ENCODE assay signal across 8 mouse cellular contexts in the genomic region with DNA sequence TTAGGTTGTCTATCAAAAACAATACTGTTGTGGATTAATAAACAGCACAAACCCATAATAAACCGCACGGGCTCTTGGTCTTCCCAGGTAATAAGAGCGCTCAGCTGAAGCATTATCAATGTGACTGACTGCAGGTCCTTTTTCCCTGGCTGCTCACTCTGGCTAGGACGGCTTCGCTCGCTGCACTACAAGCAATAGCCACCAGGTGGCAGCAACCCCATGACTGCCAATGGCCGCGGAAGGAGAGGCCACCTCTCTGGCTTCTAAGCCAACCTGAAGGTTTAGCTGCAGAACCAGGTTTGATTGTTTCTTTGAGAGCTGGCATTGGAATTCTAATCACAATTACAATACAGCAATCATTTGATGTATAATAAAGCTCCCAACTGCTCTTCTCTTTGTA. TPM values are rescaled to one million over a fixed set of nuclear protein-coding genes. Genes with fewer than 3 reads are reported as not detected.
DNase-seq lines count a peak whose midpoint lies in the region; ATAC-seq lines count a peak whose summit lies in the region.

No protein-coding gene starts in this region.

- H3K27ac ChIP-seq in kidney, embryonic 16.5 days (ENCODE audit: low read length) = no peak overlapping the region
- no peak overlapping the region for H3K27ac ChIP-seq in liver, embryonic 13.5 days
- no peak overlapping the region for H3K27ac ChIP-seq in neural tube, embryonic 11.5 days (ENCODE audit: low read depth, low read length)

- peaks cover 6% of the 10 kb centered on the region; the same call in 1 of the 2 replicates for H3K9me3 ChIP-seq in kidney, embryonic 16.5 days (ENCODE audit: low read length)
- H3K9me3 ChIP-seq in liver, embryonic 13.5 days (replicated peaks) = no peaks in the 10 kb centered on the region
- no peaks in the 10 kb centered on the region for H3K9me3 ChIP-seq in neural tube, embryonic 11.5 days (ENCODE audit: control insufficient read depth, low read length)

- H3K4me3 ChIP-seq in kidney, embryonic 16.5 days (ENCODE audit: low read length) = no peak overlapping the region
- H3K4me3 ChIP-seq in liver, embryonic 13.5 days (replicated peaks) = no peak overlapping the region
- no peak overlapping the region for H3K4me3 ChIP-seq in neural tube, embryonic 11.5 days (ENCODE audit: low read depth, low read length)

- H3K4me2 ChIP-seq in kidney, embryonic 16.5 days (replicated peaks; ENCODE audit: low read depth, low read length) = no peak overlapping the region
- H3K4me2 ChIP-seq in liver, embryonic 13.5 days = no peak overlapping the region
- H3K4me2 ChIP-seq in neural tube, embryonic 11.5 days (ENCODE audit: low read depth) = no peak overlapping the region

- ATAC-seq in granulocyte monocyte progenitor cell, adult 5-6 weeks (replicated peaks; ENCODE audit: poor library complexity, severe bottlenecking) = peak; percentile 84
- ATAC-seq in kidney, embryonic 16.5 days (ENCODE audit: low FRiP score, low TSS enrichment) = peak; percentile 79; the same call in 1 of the 2 replicates
- peak; percentile 64 for ATAC-seq in liver, embryonic 13.5 days (ENCODE audit: low read depth)
- no peak for ATAC-seq in neural tube, embryonic 11.5 days (ENCODE audit: insufficient read depth, low FRiP score, low TSS enrichment)

- 5% methylated on average over 8 of the region's 8 CpGs for WGBS in kidney, embryonic 16.5 days
- WGBS in liver, embryonic 13.5 days (ENCODE audit: insufficient replicate concordance) = 3% methylated on average over 8 of the region's 8 CpGs
- 11% methylated on average over 8 of the region's 8 CpGs for WGBS in neural tube, embryonic 11.5 days

- no peaks in the 10 kb centered on the region for H3K27me3 ChIP-seq in kidney, embryonic 16.5 days (ENCODE audit: insufficient read depth, low read length)
- no peaks in the 10 kb centered on the region for H3K27me3 ChIP-seq in liver, embryonic 13.5 days
- no peaks in the 10 kb centered on the region for H3K27me3 ChIP-seq in neural tube, embryonic 11.5 days (ENCODE audit: control insufficient read depth, insufficient read depth, low read length)

- no peaks in the 10 kb centered on the region for H3K36me3 ChIP-seq in kidney, embryonic 16.5 days (ENCODE audit: insufficient read depth, low read length)
- no peaks in the 10 kb centered on the region for H3K36me3 ChIP-seq in liver, embryonic 13.5 days
- H3K36me3 ChIP-seq in neural tube, embryonic 11.5 days (ENCODE audit: control insufficient read depth, insufficient read depth, low read length) = no peaks in the 10 kb centered on the region

- peak; percentile 81 to 82 for DNase-seq in B cell, adult 2 months
- peak; percentile 78 for DNase-seq in adrenal gland, adult 2 months
- DNase-seq in embryo, embryonic 10.5 days (ENCODE audit: low spot score) = peak; percentile 87
- DNase-seq in liver, embryonic 13.5 days = peak; percentile 69
- DNase-seq in neural tube, embryonic 11.5 days (ENCODE audit: low spot score) = peak; percentile 86
- peak; percentile 19 for DNase-seq in telencephalon, adult 2 months (ENCODE audit: low read depth, low spot score)

- no peak overlapping the region for H3K9ac ChIP-seq in kidney, embryonic 16.5 days (replicated peaks; ENCODE audit: low read length)
- no peak overlapping the region for H3K9ac ChIP-seq in liver, embryonic 13.5 days
- no peak overlapping the region for H3K9ac ChIP-seq in neural tube, embryonic 11.5 days (ENCODE audit: low read length)

- H3K4me1 ChIP-seq in kidney, embryonic 16.5 days (ENCODE audit: insufficient read depth, low read length) = no peaks in the 10 kb centered on the region; the same call in 1 of the 2 replicates
- peaks cover 6% of the 10 kb centered on the region for H3K4me1 ChIP-seq in liver, embryonic 13.5 days (replicated peaks)
- H3K4me1 ChIP-seq in neural tube, embryonic 11.5 days (ENCODE audit: control insufficient read depth, insufficient read depth, low read length) = no peaks in the 10 kb centered on the region

RNA-seq across cellular contexts. Expression of a gene that starts 37.8 kb away (rescaled TPM):
- 1 to 10 TPM; 1.0 to 1.2 TPM for total RNA-seq in adrenal gland, adult 2 months (2021)
- 0.21 and 0.22 TPM in 2 replicates for polyA plus RNA-seq in adrenal gland, adult 2 months (2012; rRNA removed)
- not detected in 2 replicates for total RNA-seq in granulocyte monocyte progenitor cell, adult 5-6 weeks (2014; fragmentation: Nextera tagmentation)
- not detected in 2 replicates for total RNA-seq in granulocyte monocyte progenitor cell, adult 5-6 weeks (2017)
- polyA plus RNA-seq in kidney, embryonic 16.5 days (2015; fragmentation: Nextera tagmentation; extraction: Ambion mirVana) = 1.3 and 1.5 TPM in 2 replicates
- 0.60 and 0.85 TPM in 2 replicates for polyA plus RNA-seq in liver, embryonic 13.5 days (2015; fragmentation: Nextera tagmentation; extraction: Ambion mirVana)
- 0.27 and 0.46 TPM in 2 replicates for polyA plus RNA-seq in neural tube, embryonic 11.5 days (2014; fragmentation: Nextera tagmentation; extraction: Ambion mirVana)

RNA-seq across cellular contexts. Expression of a gene that starts 56.0 kb away (rescaled TPM):
- 100 to 1,000 TPM in 1 of 2 experiments, 10 to 100 TPM in 1; 93.0 to 102 TPM for total RNA-seq in adrenal gland, adult 2 months (2021)
- polyA plus RNA-seq in adrenal gland, adult 2 months (2012; rRNA removed) = 3.1 and 4.8 TPM in 2 replicates
- 52.7 and 69.3 TPM in 2 replicates for total RNA-seq in granulocyte monocyte progenitor cell, adult 5-6 weeks (2014; fragmentation: Nextera tagmentation)
- 75.0 and 78.3 TPM in 2 replicates for total RNA-seq in granulocyte monocyte progenitor cell, adult 5-6 weeks (2017)
- 76.1 and 85.8 TPM in 2 replicates for polyA plus RNA-seq in kidney, embryonic 16.5 days (2015; fragmentation: Nextera tagmentation; extraction: Ambion mirVana)
- polyA plus RNA-seq in liver, embryonic 13.5 days (2015; fragmentation: Nextera tagmentation; extraction: Ambion mirVana) = 30.9 and 42.0 TPM in 2 replicates
- 187 and 205 TPM in 2 replicates for polyA plus RNA-seq in neural tube, embryonic 11.5 days (2014; fragmentation: Nextera tagmentation; extraction: Ambion mirVana)

Comparison
In these comparisons a context has a peak if more than half of its experiments do, and no peak if none do; other contexts are left out.
1. DNase-seq: peak in every context shown above with its lines; median percentile 87 in embryo, embryonic 10.5 days; 86 in neural tube, embryonic 11.5 days; 82 in B cell, adult 2 months; 78 in adrenal gland, adult 2 months; 69 in liver, embryonic 13.5 days; 19 in telencephalon, adult 2 months.